Mouse (Mus musculus) lung, adult 2 months (tissue): Measurements from ENCODE around the gene Snapc2. TPM values are rescaled to one million over a fixed set of nuclear protein-coding genes. Genes with fewer than 3 reads are reported as not detected.

Experiments
- DNase-seq: peaks from one replicate; pipeline ENCODE4 v3.0.0; 2022
- H3K4me1 ChIP-seq: fragments of 200-500 bp; 2 replicates; pipeline ENCODE4 v1.6.1; 2011; ENCODE audit warnings: low read length; ENCODE audit not compliant: control insufficient read depth, insufficient read depth
- H3K4me3 ChIP-seq: fragments of 200-500 bp; replicated peaks from 2 replicates; pipeline ENCODE3; 2011; ENCODE audit warnings: low read depth, mild to moderate bottlenecking, control low read depth, low read length; ENCODE audit errors: extremely low read depth
- CTCF ChIP-seq: fragments of 200-500 bp; IDR thresholded peaks from 2 replicates; pipeline ENCODE4 v1.5.1; 2011; ENCODE audit warnings: mild to moderate bottlenecking, low read length, control low read depth; ENCODE audit not compliant: insufficient read depth
- POLR2A ChIP-seq: fragments of 200-500 bp; IDR thresholded peaks from 2 replicates; pipeline ENCODE4 v1.6.1; 2011; ENCODE audit warnings: low read depth, mild to moderate bottlenecking, control low read depth, low read length, borderline replicate concordance; ENCODE audit errors: extremely low read depth
- WGBS: fragments of 180-500 bp; shearing (Covaris S2); methylation state at CpG from one replicate; pipeline ENCODE4 v1.1.7; 2018; 5-methylcytosine and 5-hydroxymethylcytosine counted together
- polyA plus RNA-seq: library from polyadenylated mRNA; depleted of rRNA; stranded (reverse); fragments of >200 nt; gene quantifications from 2 replicates; pipeline ENCODE4 v1.2.3, GENCODE M21; 2012

Snapc2 gene
- polyA plus RNA-seq, 1 experiment = 34.5 TPM

DNA sequence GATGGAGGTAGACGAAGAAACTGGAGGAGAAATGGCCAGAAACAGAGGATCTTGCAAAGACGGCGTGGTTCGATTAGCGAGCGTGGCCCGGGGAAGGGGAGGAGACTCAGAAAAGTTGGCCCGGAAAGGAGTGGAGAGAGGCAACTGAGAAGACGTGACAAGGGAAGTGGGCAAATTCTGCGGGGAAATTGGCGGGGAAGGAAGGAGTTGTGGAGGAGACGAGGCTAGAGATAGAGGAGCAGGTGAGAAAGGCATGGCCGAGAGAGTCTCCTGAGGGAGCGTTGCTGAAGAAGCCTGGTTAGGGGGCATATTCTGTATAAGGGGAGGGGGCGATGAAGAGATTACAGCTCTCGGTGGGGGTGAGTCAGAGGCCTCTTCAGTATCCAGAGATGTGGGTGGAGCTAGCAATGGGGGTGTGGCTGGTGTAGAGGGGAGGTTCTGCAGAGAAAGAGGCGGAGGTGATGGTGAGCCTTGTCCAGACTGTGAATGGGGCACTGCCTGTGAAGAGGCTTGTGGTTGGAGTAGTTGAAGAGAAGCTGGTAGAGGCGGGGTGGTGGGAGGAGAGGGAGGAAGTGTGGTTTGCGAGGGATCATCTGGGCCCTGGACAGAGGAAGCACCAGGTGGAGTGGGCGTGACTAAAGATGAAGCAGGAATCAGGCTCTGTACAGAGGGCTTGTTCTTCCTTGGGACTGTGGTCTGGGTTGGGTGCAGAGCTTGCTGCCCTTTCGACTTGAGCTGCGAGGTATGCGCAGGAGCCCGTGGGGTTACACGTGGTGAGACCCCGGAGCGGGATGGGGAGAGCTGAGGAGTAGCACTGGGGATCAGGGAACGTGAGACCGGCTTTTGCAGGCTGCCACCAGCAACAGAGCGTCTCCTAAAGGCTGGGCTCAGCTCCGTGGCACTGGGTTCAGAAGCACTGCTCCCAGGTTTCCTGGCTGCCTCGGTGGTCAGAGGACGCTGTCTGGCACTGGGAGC lies 38.6 kb upstream of the Snapc2 start:
- TF ChIP-seq CTCF (no peak), POLR2A (no peak)
- Histone ChIP-seq H3K4me3 (peak overlapping the region; percentile 47), H3K4me1 (peaks cover 4% of the 10 kb centered on the region)
- DNase-seq = peak; percentile 75
- 6% methylated on average over 33 of the region's 33 CpGs for WGBS

DNA sequence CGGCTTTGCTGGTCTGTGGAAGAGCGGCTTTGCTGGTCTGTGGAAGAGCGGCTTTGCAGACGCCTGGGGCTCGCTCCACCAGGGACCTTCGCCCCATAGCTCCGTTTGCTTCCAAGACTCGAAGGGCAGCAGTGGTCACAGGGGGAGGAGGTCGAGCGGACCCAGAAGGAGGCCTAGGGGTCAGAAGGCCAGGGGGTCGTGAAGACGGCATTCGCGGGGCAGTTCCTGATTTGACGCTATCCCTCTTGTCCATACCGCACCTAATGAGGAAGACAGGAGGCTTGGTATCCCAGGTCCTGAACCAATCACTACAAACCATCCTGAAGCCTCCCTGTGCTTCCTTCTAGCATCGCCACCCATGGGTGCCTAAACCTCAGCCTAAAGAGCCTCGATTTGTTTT lies 36.6 kb upstream of the Snapc2 start:
- TF ChIP-seq CTCF (no peak), POLR2A (no peak)
- Histone ChIP-seq H3K4me3 (no peak overlapping the region), H3K4me1 (peaks cover 4% of the 10 kb centered on the region)
- 19% methylated on average over 18 of the region's 18 CpGs for WGBS
- no peak for DNase-seq

DNA sequence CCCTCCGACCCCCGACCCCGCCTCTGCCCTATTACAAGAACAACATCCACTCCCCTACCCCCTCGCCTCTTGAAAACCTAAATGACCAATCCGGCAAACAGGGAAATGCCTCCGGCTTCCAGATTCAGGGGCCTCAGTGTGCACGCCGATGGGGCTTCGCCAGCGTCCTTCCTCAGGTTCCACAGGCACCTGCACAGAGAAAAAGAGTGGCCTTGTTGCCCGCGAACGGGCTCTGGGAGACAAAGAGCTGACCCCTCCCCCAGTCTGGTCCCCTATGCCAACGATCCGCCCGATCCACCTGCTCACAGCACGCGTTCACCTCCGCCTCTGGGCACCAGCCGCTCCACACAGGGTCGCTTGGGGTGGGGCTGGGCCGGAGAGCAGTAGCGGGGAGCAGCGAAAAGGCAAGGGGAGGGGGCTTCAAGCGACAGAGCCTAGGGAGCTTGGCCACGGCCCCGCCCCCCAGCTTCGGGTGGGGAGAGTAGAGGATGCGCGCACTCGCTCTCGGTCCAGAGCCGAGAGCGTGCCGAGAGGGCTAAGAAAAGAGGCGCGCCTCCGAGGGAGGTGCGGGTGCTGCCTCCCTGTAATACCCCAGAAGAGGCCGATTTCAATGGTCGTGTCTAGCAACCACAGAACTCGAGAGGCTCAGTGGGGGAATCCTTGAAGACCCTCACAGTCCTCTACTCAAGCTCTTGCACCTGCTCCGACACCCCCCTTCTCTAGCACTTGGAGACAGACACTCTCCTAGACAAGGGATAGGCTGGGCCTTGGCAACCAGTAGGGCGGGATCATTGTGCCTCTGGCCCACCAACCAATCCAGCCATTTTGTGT lies 35.9 kb upstream of the Snapc2 start, which contains the start of gene Prr36:
Gene Prr36, minus strand, starts transcription at position 669 of the 831 bp plus-strand sequence.
- Histone ChIP-seq H3K4me3 (peak within 1 kb of the TSS; percentile 46), H3K4me1 (peaks cover 4% of the 10 kb centered on the region)
- no peak for TF ChIP-seq CTCF
- no peak for TF ChIP-seq POLR2A
- no peak for DNase-seq
- 3% methylated on average over 44 of the region's 44 CpGs for WGBS

- 83% methylated on average over 3 of the region's 3 CpGs for WGBS
- DNase-seq = no peak
- TF ChIP-seq POLR2A (no peak), CTCF (no peak)
- H3K4me1 ChIP-seq = peaks cover 2% of the 10 kb centered on the region
- H3K4me3 ChIP-seq = no peak overlapping the region
These were observed 33.3 kb upstream of the Snapc2 start for GRCm38 (mm10) chr8:4219617-4220016.

GRCm38 (mm10) chr8:4222059-4222458 lies 30.8 kb upstream of the Snapc2 start:
- Histone ChIP-seq H3K4me3 (no peak overlapping the region), H3K4me1 (no peaks in the 10 kb centered on the region)
- no peak for TF ChIP-seq CTCF
- no peak for DNase-seq

DNA sequence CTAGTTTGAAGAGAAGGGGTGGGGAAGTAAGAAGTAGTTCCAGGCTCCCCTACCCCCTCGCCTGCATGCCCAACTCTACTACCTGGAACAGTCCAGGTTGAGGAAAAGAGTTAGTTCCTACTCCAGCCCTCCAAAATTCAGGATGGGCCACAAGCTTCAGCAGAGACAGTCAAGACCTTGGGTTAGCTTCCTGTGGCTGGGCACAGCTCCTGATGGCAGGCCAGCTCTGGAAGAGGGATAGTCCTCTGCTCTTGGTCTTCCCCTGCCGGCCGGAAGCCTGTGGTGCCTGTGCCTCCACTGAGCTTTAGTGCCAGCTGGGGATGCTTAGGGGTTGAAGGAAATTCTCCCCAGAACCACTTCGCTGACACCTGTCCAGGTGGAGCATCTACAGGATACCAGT lies 26.6 kb upstream of the Snapc2 start:
- WGBS = 28% methylated on average over 4 of the region's 4 CpGs
- no peak for DNase-seq
- H3K4me1 ChIP-seq = no peaks in the 10 kb centered on the region
- H3K4me3 ChIP-seq = peak overlapping the region; percentile 19
- TF ChIP-seq POLR2A (no peak), CTCF (no peak)

GRCm38 (mm10) chr8:4226739-4227347 lies 26.0 kb upstream of the Snapc2 start, which contains the start of gene Lrrc8e:
Lrrc8e (plus strand) TSS chr8:4226827.
- Histone ChIP-seq H3K4me3 (peak within 1 kb of the TSS; percentile 63), H3K4me1 (no peaks in the 10 kb centered on the region)
- TF ChIP-seq POLR2A (no peak), CTCF (no peak)
- DNase-seq = peak; percentile 48
- WGBS = 9% methylated on average over 33 of the region's 33 CpGs

- 94% methylated on average over 4 of the region's 4 CpGs for WGBS
- TF ChIP-seq CTCF (no peak), POLR2A (no peak)
- Histone ChIP-seq H3K4me3 (no peak overlapping the region), H3K4me1 (no peaks in the 10 kb centered on the region)
- DNase-seq = no peak
These were observed 25.0 kb upstream of the Snapc2 start for GRCm38 (mm10) chr8:4227919-4228318.

GRCm38 (mm10) chr8:4229784-4230183 lies 23.1 kb upstream of the Snapc2 start:
- Histone ChIP-seq H3K4me3 (no peak overlapping the region), H3K4me1 (no peaks in the 10 kb centered on the region)
- no peak for DNase-seq
- no peak for TF ChIP-seq POLR2A
- no peak for TF ChIP-seq CTCF
- WGBS = 66% methylated on average over 5 of the region's 5 CpGs
